ENCODE assay signal across 25 mouse cellular contexts in genomic region chr15:62165826-62166500, GRCm38 (mm10).
DNase-seq lines count a peak whose midpoint lies in the region; ATAC-seq and TF ChIP-seq lines count a peak whose summit lies in the region.
"Had no signal": no experiment of that assay in that cellular context is flagged by ENCODE, and none has a peak within 500 bp of the region (broad histone marks: within the 10 kb centered on the region; RNA-seq: fewer than 3 reads in every experiment).

No protein-coding gene starts in this region.

- peak; percentile 50 for DNase-seq in adrenal gland, adult 2 months
- DNase-seq in adrenal gland, adult 18-20 months (ENCODE audit: low spot score in 2 of 2) = no peak
- peak; percentile 61 for DNase-seq in lung, postnatal 0 days (ENCODE audit: low spot score)
- DNase-seq in lung, adult 2 months = no peak
- DNase-seq in NIH3T3 (ENCODE audit: low read depth) = peak; percentile 37
- DNase-seq in induced T-regulatory cell, adult 2 months (ENCODE audit: low read depth) = peak; percentile 41
- no peak for DNase-seq in cerebellum, postnatal 25 days
- DNase-seq: cerebellum, adult 2 months; cerebellum, postnatal 36 days; heart, adult 11 months; heart, postnatal 36 days; kidney, adult 11 months; liver, postnatal 0 days; right cerebral cortex, postnatal 25 days had no signal

- no peak for TF ChIP-seq POLR2A in lung, adult 2 months (IDR thresholded peaks at IDR 0.05; ENCODE audit: borderline replicate concordance, extremely low read depth, low read depth, low read length)

- no peaks in the 10 kb centered on the region for H3K9me3 ChIP-seq in lung, postnatal 0 days (ENCODE audit: low read length)
- H3K9me3 ChIP-seq in kidney, embryonic 16.5 days (ENCODE audit: low read length) = no peaks in the 10 kb centered on the region
- H3K9me3 ChIP-seq: heart, embryonic 10.5 days; heart, embryonic 15.5 days; hindbrain, embryonic 13.5 days; limb, embryonic 12.5 days; midbrain, embryonic 10.5 days; midbrain, embryonic 15.5 days; neural tube, embryonic 15.5 days had no signal

- no peak overlapping the region for H3K4me2 ChIP-seq in lung, postnatal 0 days (replicated peaks; ENCODE audit: low read depth, low read length)
- no peak overlapping the region for H3K4me2 ChIP-seq in kidney, embryonic 16.5 days (replicated peaks; ENCODE audit: low read depth, low read length)
- H3K4me2 ChIP-seq: heart, embryonic 15.5 days; hindbrain, embryonic 13.5 days; limb, embryonic 12.5 days; midbrain, embryonic 15.5 days; neural tube, embryonic 15.5 days had no signal

- H3K4me3 ChIP-seq in lung, postnatal 0 days (ENCODE audit: low read depth, low read length) = no peak overlapping the region
- H3K4me3 ChIP-seq in lung, adult 2 months (replicated peaks; ENCODE audit: extremely low read depth, low read depth, low read length) = no peak overlapping the region
- no peak overlapping the region for H3K4me3 ChIP-seq in kidney, embryonic 16.5 days (ENCODE audit: low read length)
- H3K4me3 ChIP-seq: heart, embryonic 10.5 days; heart, embryonic 15.5 days; hindbrain, embryonic 13.5 days; left cerebral cortex, adult 2 months; limb, embryonic 12.5 days; midbrain, embryonic 10.5 days; midbrain, embryonic 15.5 days; neural tube, embryonic 15.5 days had no signal

- H3K36me3 ChIP-seq in lung, postnatal 0 days (ENCODE audit: insufficient read depth, low read length) = no peaks in the 10 kb centered on the region
- H3K36me3 ChIP-seq in kidney, embryonic 16.5 days (ENCODE audit: insufficient read depth, low read length) = no peaks in the 10 kb centered on the region
- H3K36me3 ChIP-seq: heart, embryonic 10.5 days; heart, embryonic 15.5 days; hindbrain, embryonic 13.5 days; limb, embryonic 12.5 days; midbrain, embryonic 10.5 days; midbrain, embryonic 15.5 days; neural tube, embryonic 15.5 days had no signal

- H3K4me1 ChIP-seq in lung, postnatal 0 days (ENCODE audit: insufficient read depth, low read depth, low read length) = no peaks in the 10 kb centered on the region
- peaks cover 5% of the 10 kb centered on the region; the same call in 1 of the 2 replicates for H3K4me1 ChIP-seq in lung, adult 2 months (ENCODE audit: control insufficient read depth, insufficient read depth, low read length)
- no peaks in the 10 kb centered on the region for H3K4me1 ChIP-seq in kidney, embryonic 16.5 days (ENCODE audit: insufficient read depth, low read length)
- H3K4me1 ChIP-seq: hindbrain, embryonic 13.5 days; limb, embryonic 12.5 days; midbrain, embryonic 10.5 days; midbrain, embryonic 15.5 days; neural tube, embryonic 15.5 days had no signal

- no peak for ATAC-seq in lung, postnatal 0 days
- no peak for ATAC-seq in kidney, embryonic 16.5 days (ENCODE audit: low FRiP score, low TSS enrichment)
- ATAC-seq: activated CD4-positive, CD25-positive, alpha-beta regulatory T cell, adult 4 months; forebrain, embryonic 14.5 days; liver, postnatal 0 days; midbrain, embryonic 15.5 days had no signal

- H3K27me3 ChIP-seq in lung, postnatal 0 days (replicated peaks; ENCODE audit: insufficient read depth, low read length) = no peaks in the 10 kb centered on the region
- no peaks in the 10 kb centered on the region for H3K27me3 ChIP-seq in kidney, embryonic 16.5 days (ENCODE audit: insufficient read depth, low read length)
- H3K27me3 ChIP-seq: heart, embryonic 15.5 days; hindbrain, embryonic 13.5 days; limb, embryonic 12.5 days; midbrain, embryonic 15.5 days; neural tube, embryonic 15.5 days had no signal

- TF ChIP-seq CTCF in lung, postnatal 0 days (IDR thresholded peaks at IDR 0.05) = no peak
- no peak for TF ChIP-seq CTCF in lung, adult 2 months (IDR thresholded peaks at IDR 0.05; ENCODE audit: insufficient read depth, low read length)

- WGBS in lung, postnatal 0 days = 70% methylated on average over 10 of the region's 10 CpGs
- 78% methylated on average over 10 of the region's 10 CpGs for WGBS in lung, adult 2 months
- 92% methylated on average over 10 of the region's 10 CpGs for WGBS in kidney, embryonic 16.5 days

- H3K9ac ChIP-seq in lung, postnatal 0 days (replicated peaks; ENCODE audit: low read depth) = no peak overlapping the region
- H3K9ac ChIP-seq in kidney, embryonic 16.5 days (replicated peaks; ENCODE audit: low read length) = no peak overlapping the region
- H3K9ac ChIP-seq: heart, embryonic 15.5 days; hindbrain, embryonic 13.5 days; limb, embryonic 12.5 days; liver, postnatal 0 days; midbrain, embryonic 15.5 days; neural tube, embryonic 15.5 days had no signal

- no peak for TF ChIP-seq EP300 in lung, postnatal 0 days (IDR thresholded peaks at IDR 0.05)

- no peak overlapping the region for H3K27ac ChIP-seq in lung, postnatal 0 days (ENCODE audit: low read length)
- H3K27ac ChIP-seq in kidney, embryonic 16.5 days (ENCODE audit: low read length) = no peak overlapping the region
- H3K27ac ChIP-seq: heart, embryonic 10.5 days; heart, embryonic 15.5 days; hindbrain, embryonic 13.5 days; left cerebral cortex, adult 2 months; limb, embryonic 12.5 days; midbrain, embryonic 10.5 days; midbrain, embryonic 15.5 days; neural tube, embryonic 15.5 days had no signal

Comparison
In these comparisons a context has a peak if more than half of its experiments do, and no peak if none do; other contexts are left out.
1. DNase-seq: peak in adrenal gland, adult 2 months (single experiment), lung, postnatal 0 days (single experiment), NIH3T3 (single experiment) and induced T-regulatory cell, adult 2 months (single experiment); none in adrenal gland, adult 18-20 months (0 of 2), lung, adult 2 months (single experiment) and cerebellum, postnatal 25 days (0 of 2).